Mouse (Mus musculus): ENCODE data around the gene Gal.
A peak's percentile ranks its signal among the peaks of the same experiment; 100 is the strongest.

Gal gene

GRCm38 (mm10) chr19:3419251-3419650 lies 4.9 kb upstream of the Gal start:
- DNase-seq (ENCODE audit: low read depth, low spot score): peak; percentile 12

- DNase-seq (ENCODE audit: low read depth, low spot score): no peak
Observed at GRCm38 (mm10) chr19:3405531-3406281, 8.6 kb downstream of the Gal start.

- DNase-seq (ENCODE audit: low read depth, low spot score): no peak
Observed at GRCm38 (mm10) chr19:3404030-3404429, 10.3 kb downstream of the Gal start.

DNA sequence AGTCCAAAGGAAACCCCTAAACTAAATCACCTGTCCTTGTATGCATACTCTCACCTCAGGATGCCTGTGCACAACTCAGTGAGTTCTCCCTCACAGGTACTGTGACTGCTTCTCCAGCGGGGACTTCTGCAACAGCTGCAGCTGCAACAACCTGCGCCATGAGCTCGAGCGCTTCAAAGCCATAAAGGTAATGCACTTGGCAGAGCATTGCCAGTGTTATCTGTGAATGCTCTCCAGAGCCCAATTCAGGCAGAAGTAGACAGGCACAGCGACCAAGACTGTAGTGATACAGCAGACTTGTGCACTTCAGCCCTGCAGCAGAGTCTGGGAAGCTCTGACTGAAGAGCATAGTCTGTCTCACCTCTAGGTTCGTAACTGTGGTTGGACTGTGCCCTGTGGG lies 12.0 kb downstream of the Gal start:
- no peak for DNase-seq (ENCODE audit: low read depth, low spot score)

DNA sequence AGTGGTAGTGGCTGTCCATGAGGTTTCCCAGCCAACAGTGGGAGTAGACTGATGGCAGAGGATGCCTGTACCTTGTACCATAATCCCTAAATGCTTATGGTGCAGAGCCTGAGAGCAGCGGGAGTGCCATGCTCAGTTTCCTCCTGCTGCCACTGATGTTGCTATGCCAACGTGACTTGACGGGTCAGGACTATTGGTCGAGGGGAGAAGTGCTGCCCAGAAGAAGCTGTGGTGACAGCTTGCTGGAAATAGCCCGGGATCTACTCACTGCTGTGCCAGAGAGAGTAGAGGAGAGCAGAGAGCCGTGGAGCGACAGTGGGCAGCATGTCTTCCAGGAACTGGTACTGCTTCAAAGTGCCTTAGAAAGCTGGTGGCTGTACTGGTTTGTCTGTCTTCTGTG lies 12.4 kb downstream of the Gal start:
- no peak for DNase-seq (ENCODE audit: low read depth, low spot score)

DNA sequence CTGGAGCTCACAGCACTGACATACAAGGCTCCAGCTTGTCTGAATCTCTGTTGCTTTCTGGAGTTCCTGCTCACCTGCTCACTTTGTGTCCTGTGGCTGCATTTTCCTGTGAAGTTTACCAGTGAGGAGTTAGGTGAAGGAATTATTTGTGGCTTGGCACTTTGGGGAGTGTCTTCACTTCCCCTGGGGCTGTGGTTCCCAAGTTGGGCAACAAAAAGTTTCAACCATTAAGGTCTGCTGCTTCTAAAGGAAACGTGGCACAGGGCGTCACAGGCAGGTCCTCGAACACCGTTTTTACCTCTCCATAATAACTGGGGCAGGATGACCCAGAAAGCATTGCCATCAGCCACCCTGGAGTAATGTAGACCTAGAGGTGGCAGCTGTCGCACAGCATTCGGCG lies 12.8 kb downstream of the Gal start:
- DNase-seq (ENCODE audit: low read depth, low spot score): no peak

DNA sequence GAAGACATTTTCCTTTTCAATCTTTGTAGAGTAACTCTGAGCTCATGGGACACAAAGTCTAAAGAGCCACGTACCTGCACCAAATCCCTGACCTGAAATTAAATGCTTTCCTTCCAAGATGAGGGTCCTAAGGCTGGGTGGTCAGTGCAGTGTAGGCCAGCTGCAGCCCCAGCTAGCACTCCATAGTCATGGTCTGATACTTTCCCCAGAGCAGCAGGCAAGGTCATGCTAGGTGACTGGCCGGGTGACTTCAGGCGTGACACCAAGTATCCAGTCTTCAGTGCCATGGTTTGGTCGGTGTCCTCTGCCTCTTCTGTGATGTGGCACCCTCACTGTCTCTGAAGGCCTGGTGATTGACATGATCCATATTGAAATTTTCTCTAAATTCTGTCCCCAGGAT lies 14.3 kb downstream of the Gal start:
- DNase-seq (ENCODE audit: low read depth, low spot score): no peak

DNA sequence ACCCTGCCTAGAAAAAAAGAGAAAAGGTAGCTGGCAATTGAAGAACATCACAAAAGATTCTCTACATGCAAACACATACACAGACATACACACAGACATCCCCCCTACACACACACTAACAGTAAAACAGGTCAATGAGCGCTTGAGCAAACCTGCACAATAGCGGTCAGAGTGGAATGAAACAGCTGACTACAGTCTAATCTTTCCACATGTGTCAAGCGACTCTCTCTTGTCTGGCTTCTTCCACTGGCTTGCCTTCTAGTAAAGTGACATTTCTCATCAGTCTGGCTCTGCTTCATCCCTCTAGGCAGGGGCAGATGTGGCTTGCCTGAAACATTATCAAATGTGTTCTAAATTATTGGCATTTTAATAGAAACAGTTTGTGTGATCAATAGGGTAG lies 20.1 kb downstream of the Gal start:
- no peak for DNase-seq (ENCODE audit: low read depth, low spot score)

DNA sequence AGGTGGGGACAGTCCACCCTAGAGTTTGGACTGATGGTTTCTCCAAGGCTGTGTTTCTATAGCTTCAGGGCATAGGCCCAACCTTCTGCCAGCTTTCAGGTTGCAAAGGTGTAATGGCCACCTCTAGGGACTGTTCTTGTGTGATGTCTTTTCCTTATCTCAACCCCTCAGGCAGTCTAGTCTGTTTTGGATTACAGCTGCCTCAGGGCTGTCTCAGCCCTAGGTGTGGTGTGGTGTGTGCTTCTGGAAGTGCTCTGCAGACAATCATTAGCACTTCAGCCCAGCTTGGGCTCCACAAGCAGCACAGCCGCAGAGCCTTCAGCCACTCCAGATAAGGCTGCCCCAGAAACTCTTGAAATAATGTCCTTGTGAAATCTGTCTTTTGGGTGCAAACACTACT lies 22.0 kb downstream of the Gal start:
- no peak for DNase-seq (ENCODE audit: low read depth, low spot score)

DNA sequence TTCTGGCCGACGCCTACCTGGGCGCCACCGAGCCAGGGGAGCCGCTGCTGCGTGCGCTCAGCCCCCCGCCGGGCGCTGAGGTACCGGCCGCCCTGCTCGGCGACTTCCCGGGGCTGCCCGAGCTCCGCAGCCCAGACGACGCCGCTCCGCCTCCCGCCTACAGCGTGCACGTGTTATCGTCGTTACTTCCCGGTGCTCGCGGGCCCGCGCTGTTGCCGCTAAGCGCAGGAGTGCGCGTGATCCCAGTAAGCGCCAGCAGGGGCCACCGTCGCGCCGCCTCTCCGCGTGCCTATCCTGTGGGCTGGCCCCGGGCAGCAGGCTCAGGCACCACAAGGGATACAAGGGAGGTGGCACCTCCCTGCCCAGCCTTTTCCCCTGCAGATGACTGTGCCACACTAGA lies 25.3 kb downstream of the Gal start:
- DNase-seq (ENCODE audit: low read depth, low spot score): peak; percentile 45

DNA sequence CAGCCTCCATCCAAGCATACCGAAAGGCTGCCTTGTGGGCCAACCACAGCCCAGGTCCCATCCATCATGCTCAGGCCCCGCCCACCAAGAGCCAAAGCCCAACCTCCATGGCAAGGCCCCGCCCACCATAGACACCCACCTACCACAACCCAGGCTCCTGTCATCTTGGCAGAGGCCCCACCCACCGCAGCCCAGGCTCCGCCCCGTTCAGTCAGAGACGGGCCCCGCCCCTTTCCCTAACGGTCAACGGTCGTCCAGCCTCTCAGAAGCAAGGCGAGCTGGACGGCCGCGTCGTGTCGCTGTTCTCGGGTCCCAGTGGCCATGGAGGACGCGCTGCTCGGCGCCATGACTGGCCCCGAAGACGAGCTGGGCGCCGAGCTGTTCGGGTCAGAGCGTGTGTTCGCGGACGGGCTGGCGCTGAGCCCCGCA lies 25.7 kb downstream of the Gal start, which contains the start of gene Tesmin:
Tesmin (plus strand) TSS at position 229 of the 429 bp plus-strand sequence.
- DNase-seq (ENCODE audit: low read depth, low spot score): no peak

DNA sequence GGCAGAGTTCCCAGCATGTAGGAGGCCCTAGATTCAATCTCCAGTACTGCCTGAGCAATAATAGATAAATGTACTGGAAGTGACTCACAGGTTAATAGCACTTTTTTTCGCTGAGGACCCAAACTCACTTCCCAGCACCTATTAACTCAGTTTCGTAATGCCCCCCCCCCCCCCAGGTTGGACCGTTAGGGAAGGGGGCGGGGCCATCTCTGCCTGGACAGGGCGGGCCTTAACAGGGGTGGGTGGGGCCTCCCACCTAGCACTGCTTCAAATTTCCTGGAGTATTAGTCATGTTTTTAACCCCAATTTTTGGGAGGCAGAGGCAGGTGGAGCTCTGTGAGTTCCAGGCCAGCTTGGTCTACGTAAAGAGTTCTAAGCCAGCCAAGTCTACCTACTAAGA lies 26.3 kb downstream of the Gal start:
- no peak for DNase-seq (ENCODE audit: low read depth, low spot score)

DNA sequence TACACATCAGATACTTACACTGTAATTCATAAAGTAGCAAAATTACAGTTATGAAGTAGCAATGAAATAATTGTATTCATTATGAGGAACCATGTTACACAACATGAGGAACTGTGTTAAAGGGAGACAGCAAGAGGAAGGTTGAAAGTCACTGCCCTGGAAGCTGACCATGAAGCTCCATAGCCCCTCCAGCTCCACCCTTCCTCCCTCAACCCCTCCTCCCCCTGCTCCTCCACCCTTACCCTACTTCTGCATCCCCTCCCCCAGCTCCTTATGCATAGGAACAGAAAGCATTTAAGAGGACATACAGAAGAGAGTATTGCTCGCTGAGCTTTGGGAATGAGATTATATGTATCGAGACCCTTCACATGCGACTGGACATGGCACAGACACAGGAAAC lies 35.7 kb downstream of the Gal start:
- DNase-seq (ENCODE audit: low read depth, low spot score): no peak

DNA sequence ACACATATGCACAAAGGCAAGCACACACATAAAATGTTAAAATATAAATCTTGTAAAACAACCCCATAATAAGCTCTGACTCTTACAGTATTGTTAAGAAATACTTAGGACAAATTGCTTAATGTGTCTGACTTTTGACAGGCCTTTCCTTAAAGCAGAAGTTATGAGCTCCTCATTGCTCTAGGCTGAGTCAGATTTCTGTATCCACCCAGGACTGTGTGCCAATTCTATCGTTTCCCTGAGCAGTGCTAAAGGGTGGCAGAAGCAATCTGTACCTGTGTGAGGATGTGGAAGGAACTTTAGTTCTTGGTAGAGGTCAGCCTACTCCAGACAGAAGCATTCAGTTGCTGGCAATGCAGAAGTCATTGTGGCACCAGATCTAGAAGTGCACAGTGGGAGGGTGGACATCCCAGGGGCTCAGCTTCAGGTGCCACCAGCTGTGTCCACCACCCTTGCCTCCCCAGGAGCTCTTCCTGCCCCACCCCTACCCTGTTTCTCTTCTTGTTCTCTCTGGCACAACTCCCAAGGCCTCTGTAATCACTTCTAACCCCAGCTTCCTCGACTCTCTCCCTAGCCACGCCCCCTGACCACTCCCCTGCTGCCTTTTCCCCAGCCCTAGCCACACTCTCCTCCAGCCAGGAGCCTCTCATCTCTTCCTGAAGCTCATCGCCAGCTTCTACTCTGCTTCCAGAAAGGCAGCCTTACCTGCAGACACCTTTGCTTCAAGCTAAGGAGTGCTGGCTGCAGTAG lies 37.2 kb downstream of the Gal start:
- DNase-seq (ENCODE audit: low read depth, low spot score): no peak

- no peak for DNase-seq (ENCODE audit: low read depth, low spot score)
Observed at GRCm38 (mm10) chr19:3375945-3376495, 38.3 kb downstream of the Gal start.

DNA sequence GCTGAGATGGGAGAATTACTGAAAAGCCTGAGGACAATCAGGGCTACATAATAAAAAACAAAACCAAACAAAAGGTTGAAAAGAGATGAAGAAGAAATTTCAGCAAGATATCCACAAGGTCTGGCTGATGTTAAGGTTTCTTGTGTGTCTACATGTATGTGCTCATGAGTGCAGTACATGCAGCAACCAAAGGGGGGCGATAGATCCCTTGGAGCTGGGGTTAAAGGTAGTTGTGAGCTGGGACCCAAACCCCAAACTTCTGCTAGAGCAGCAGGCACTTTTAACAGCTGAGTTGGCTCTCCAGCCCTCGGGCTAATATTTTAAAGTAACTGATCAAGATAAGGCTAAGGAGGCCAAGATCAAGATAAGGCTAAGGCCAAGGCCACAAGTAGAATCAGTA lies 40.3 kb downstream of the Gal start:
- no peak for DNase-seq (ENCODE audit: low read depth, low spot score)

- DNase-seq (ENCODE audit: low read depth, low spot score): no peak
Observed at GRCm38 (mm10) chr19:3373380-3373779, 41.0 kb downstream of the Gal start.

DNA sequence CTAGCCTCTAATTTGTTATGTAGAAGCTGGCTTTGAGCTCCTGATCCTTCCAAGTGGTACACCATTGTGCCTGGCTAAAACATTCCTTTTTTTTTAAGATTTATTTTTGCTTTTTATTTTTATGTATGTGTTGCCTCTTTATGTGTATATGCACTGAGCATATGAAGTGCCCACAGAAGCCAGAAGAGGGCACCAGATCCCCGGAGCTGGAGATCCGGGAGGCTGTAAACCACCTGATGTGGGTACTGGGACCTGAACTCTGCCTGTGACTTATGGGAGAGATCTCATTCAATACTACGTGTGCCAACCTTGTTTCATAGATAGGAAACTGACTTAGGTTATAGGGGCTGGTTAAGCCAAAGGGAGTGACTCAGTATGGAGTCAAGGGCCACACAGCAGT lies 46.1 kb downstream of the Gal start:
- DNase-seq (ENCODE audit: low read depth, low spot score): no peak

GRCm38 (mm10) chr19:3365089-3365488 lies 49.3 kb downstream of the Gal start:
- no peak for DNase-seq (ENCODE audit: low read depth, low spot score)

- no peak for DNase-seq (ENCODE audit: low read depth, low spot score)
Observed at GRCm38 (mm10) chr19:3363510-3363909, 50.8 kb downstream of the Gal start.
